Mouse (Mus musculus): ENCODE data around the gene CN725425. TPM values are rescaled to one million over a fixed set of nuclear protein-coding genes. Genes with fewer than 3 reads are reported as not detected.

CN725425 gene
- polyA plus RNA-seq, 1 experiment from 2014 or later: not detected

DNA sequence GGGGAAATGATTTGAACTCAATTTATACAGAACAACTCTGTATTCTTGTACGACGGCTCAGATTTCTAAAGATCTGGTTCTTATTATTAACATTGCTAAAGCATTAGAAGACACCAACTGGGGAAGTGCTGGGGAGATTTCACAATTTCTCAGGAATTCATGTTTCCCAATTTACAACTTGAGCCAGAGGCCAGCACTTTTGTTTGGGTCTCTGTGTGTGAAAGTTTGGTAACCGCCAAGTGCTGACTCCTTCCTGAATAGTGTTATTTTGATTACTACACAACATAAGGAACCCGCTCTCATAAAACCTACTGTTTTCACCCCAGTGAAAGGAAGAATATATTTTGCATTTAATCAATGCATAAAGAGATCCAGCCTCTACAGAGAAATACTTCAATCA is 27.1 kb upstream of the CN725425 start:
- H3K36me3 ChIP-seq (ENCODE audit: control insufficient read depth, insufficient read depth, low read length): no peaks in the 10 kb centered on the region
- WGBS: 61% methylated on average over 4 of the region's 4 CpGs

DNA sequence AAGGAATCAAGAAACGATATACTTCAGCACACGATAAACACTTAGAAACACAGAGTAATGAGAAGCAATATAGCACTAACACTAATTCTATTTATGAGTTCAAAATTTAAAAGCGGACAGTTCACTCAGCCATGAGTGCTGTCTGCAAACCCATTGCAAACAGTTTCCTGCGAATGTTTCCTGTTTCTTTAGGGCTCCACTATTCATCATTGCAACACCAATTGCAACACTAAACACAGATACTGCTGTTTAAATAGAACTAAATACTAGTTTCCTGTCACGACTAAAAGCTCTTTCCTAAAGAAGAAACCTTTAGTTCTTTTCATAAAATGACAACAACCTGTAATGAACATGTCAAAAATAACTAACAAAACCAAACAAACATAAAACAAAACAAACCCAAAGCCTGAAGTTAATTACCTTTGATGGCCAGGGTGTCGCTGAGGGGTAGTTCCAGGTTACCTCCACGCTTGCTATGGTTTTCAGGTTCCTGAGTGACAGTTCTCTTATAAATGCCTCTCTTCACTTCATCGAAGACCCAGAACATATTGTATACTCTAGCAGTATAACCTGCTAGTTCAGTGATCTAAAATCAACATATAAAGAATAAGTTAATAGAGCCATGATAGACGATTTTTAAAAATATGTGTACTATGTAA is 20.5 kb upstream of the CN725425 start:
- Histone ChIP-seq H3K4me3 (ENCODE audit: low read length) (no peak overlapping the region), H3K9ac (ENCODE audit: low read depth, low read length) (no peak overlapping the region), H3K4me2 (ENCODE audit: low read depth, low read length) (no peak overlapping the region), H3K27me3 (replicated peaks; ENCODE audit: control insufficient read depth, insufficient read depth, low read length) (no peaks in the 10 kb centered on the region), H3K9me3 (ENCODE audit: control insufficient read depth, low read length) (no peaks in the 10 kb centered on the region), H3K36me3 (ENCODE audit: control insufficient read depth, insufficient read depth, low read length) (no peaks in the 10 kb centered on the region), H3K4me1 (ENCODE audit: control insufficient read depth, insufficient read depth, low read length) (no peaks in the 10 kb centered on the region), H3K27ac (ENCODE audit: low read length) (no peak overlapping the region)
- WGBS: 59% methylated on average over 9 of the region's 9 CpGs
- ATAC-seq: no peak

More for the DNA sequence above, 27.1 kb upstream of the CN725425 start:
- no peaks in the 10 kb centered on the region for H3K9me3 ChIP-seq (ENCODE audit: control insufficient read depth, low read length)
- no peak overlapping the region for H3K27ac ChIP-seq (ENCODE audit: low read length)
- no peak overlapping the region for H3K4me2 ChIP-seq (ENCODE audit: low read depth, low read length)
- no peaks in the 10 kb centered on the region for H3K27me3 ChIP-seq (replicated peaks; ENCODE audit: control insufficient read depth, insufficient read depth, low read length)
- no peak for ATAC-seq
- no peak overlapping the region for H3K9ac ChIP-seq (ENCODE audit: low read depth, low read length)
- H3K4me1 ChIP-seq (ENCODE audit: control insufficient read depth, insufficient read depth, low read length): no peaks in the 10 kb centered on the region
- no peak overlapping the region for H3K4me3 ChIP-seq (ENCODE audit: low read length)

- no peaks in the 10 kb centered on the region for H3K36me3 ChIP-seq (ENCODE audit: control insufficient read depth, insufficient read depth, low read length)
- H3K4me2 ChIP-seq (ENCODE audit: low read depth, low read length): no peak overlapping the region
- H3K9me3 ChIP-seq (ENCODE audit: control insufficient read depth, low read length): no peaks in the 10 kb centered on the region
- no peak overlapping the region for H3K4me3 ChIP-seq (ENCODE audit: low read length)
- H3K27me3 ChIP-seq (replicated peaks; ENCODE audit: control insufficient read depth, insufficient read depth, low read length): no peaks in the 10 kb centered on the region
- 63% methylated on average over 15 of the region's 15 CpGs for WGBS
- H3K9ac ChIP-seq (ENCODE audit: low read depth, low read length): no peak overlapping the region
- no peaks in the 10 kb centered on the region for H3K4me1 ChIP-seq (ENCODE audit: control insufficient read depth, insufficient read depth, low read length)
- no peak for ATAC-seq
- no peak overlapping the region for H3K27ac ChIP-seq (ENCODE audit: low read length)
Measured at GRCm38 (mm10) chr15:91179911-91180622, 19.2 kb upstream of the CN725425 start.

GRCm38 (mm10) chr15:91186358-91186757 is 12.9 kb upstream of the CN725425 start:
- WGBS: 82% methylated on average over 6 of the region's 6 CpGs
- H3K36me3 ChIP-seq (ENCODE audit: control insufficient read depth, insufficient read depth, low read length): no peaks in the 10 kb centered on the region
- no peak overlapping the region for H3K4me2 ChIP-seq (ENCODE audit: low read depth, low read length)
- no peaks in the 10 kb centered on the region for H3K9me3 ChIP-seq (ENCODE audit: control insufficient read depth, low read length)
- H3K4me3 ChIP-seq (ENCODE audit: low read length): no peak overlapping the region
- no peak overlapping the region for H3K27ac ChIP-seq (ENCODE audit: low read length)
- ATAC-seq: no peak
- H3K9ac ChIP-seq (ENCODE audit: low read depth, low read length): no peak overlapping the region
- H3K27me3 ChIP-seq (replicated peaks; ENCODE audit: control insufficient read depth, insufficient read depth, low read length): no peaks in the 10 kb centered on the region
- H3K4me1 ChIP-seq (ENCODE audit: control insufficient read depth, insufficient read depth, low read length): peaks cover 2% of the 10 kb centered on the region; the same call in 1 of the 2 replicates

- Histone ChIP-seq H3K4me3 (ENCODE audit: low read length) (peak overlapping the region; percentile 48; the same call in 1 of the 2 replicates), H3K9me3 (ENCODE audit: control insufficient read depth, low read length) (no peaks in the 10 kb centered on the region), H3K4me1 (ENCODE audit: control insufficient read depth, insufficient read depth, low read length) (peaks cover 5% of the 10 kb centered on the region), H3K4me2 (ENCODE audit: low read depth, low read length) (0 out of 2 replicates have a peak overlapping the region, but pooled peaks have one; percentile 51), H3K36me3 (ENCODE audit: control insufficient read depth, insufficient read depth, low read length) (no peaks in the 10 kb centered on the region), H3K9ac (ENCODE audit: low read depth, low read length) (no peak overlapping the region), H3K27me3 (replicated peaks; ENCODE audit: control insufficient read depth, insufficient read depth, low read length) (no peaks in the 10 kb centered on the region), H3K27ac (ENCODE audit: low read length) (no peak overlapping the region)
- 44% methylated on average over 4 of the region's 4 CpGs for WGBS
- no peak for ATAC-seq
Measured at GRCm38 (mm10) chr15:91190026-91190425, 9.3 kb upstream of the CN725425 start.

GRCm38 (mm10) chr15:91190519-91191207 is 8.6 kb upstream of the CN725425 start:
- Histone ChIP-seq H3K4me3 (ENCODE audit: low read length) (peak overlapping the region; percentile 48), H3K27ac (ENCODE audit: low read length) (no peak overlapping the region; the same call in 1 of the 2 replicates)
- WGBS: 47% methylated on average over 17 of the region's 17 CpGs

GRCm38 (mm10) chr15:91191412-91192222 is 7.7 kb upstream of the CN725425 start, which contains the start of gene Abcd2:
Gene Abcd2 (minus strand): TSS chr15:91191799.
- peak within 1 kb of the TSS; percentile 31 for H3K9ac ChIP-seq (ENCODE audit: low read depth, low read length)
- WGBS: 1% methylated on average over 22 of the region's 22 CpGs
- peaks cover 5% of the 10 kb centered on the region for H3K4me1 ChIP-seq (ENCODE audit: control insufficient read depth, insufficient read depth, low read length)
- no peaks in the 10 kb centered on the region for H3K36me3 ChIP-seq (ENCODE audit: control insufficient read depth, insufficient read depth, low read length)
- H3K4me2 ChIP-seq (ENCODE audit: low read depth, low read length): peak within 1 kb of the TSS; percentile 51
- no peaks in the 10 kb centered on the region for H3K27me3 ChIP-seq (replicated peaks; ENCODE audit: control insufficient read depth, insufficient read depth, low read length)
- no peaks in the 10 kb centered on the region for H3K9me3 ChIP-seq (ENCODE audit: control insufficient read depth, low read length)
- peak within 1 kb of the TSS; percentile 48 for H3K4me3 ChIP-seq (ENCODE audit: low read length)
- H3K27ac ChIP-seq (ENCODE audit: low read length): peak within 1 kb of the TSS; percentile 75
- ATAC-seq: peak; percentile 96

More at GRCm38 (mm10) chr15:91190519-91191207, 8.6 kb upstream of the CN725425 start:
- H3K4me2 ChIP-seq (ENCODE audit: low read depth, low read length): peak overlapping the region; percentile 51
- ATAC-seq: no peak
- no peaks in the 10 kb centered on the region for H3K36me3 ChIP-seq (ENCODE audit: control insufficient read depth, insufficient read depth, low read length)
- peaks cover 5% of the 10 kb centered on the region for H3K4me1 ChIP-seq (ENCODE audit: control insufficient read depth, insufficient read depth, low read length)
- H3K27me3 ChIP-seq (replicated peaks; ENCODE audit: control insufficient read depth, insufficient read depth, low read length): no peaks in the 10 kb centered on the region
- H3K9me3 ChIP-seq (ENCODE audit: control insufficient read depth, low read length): no peaks in the 10 kb centered on the region
- peak overlapping the region; percentile 31; the same call in 1 of the 2 replicates for H3K9ac ChIP-seq (ENCODE audit: low read depth, low read length)

- no peaks in the 10 kb centered on the region for H3K27me3 ChIP-seq (replicated peaks; ENCODE audit: control insufficient read depth, insufficient read depth, low read length)
- H3K36me3 ChIP-seq (ENCODE audit: control insufficient read depth, insufficient read depth, low read length): no peaks in the 10 kb centered on the region
- H3K9ac ChIP-seq (ENCODE audit: low read depth, low read length): peak overlapping the region; percentile 31
- peak; percentile 57; the same call in 1 of the 2 replicates for ATAC-seq
- WGBS: 14% methylated on average over 7 of the region's 7 CpGs
- H3K9me3 ChIP-seq (ENCODE audit: control insufficient read depth, low read length): no peaks in the 10 kb centered on the region
- H3K4me2 ChIP-seq (ENCODE audit: low read depth, low read length): peak overlapping the region; percentile 51
- H3K27ac ChIP-seq (ENCODE audit: low read length): peak overlapping the region; percentile 75
- H3K4me3 ChIP-seq (ENCODE audit: low read length): peak overlapping the region; percentile 48
- H3K4me1 ChIP-seq (ENCODE audit: control insufficient read depth, insufficient read depth, low read length): peaks cover 5% of the 10 kb centered on the region
Measured at GRCm38 (mm10) chr15:91192223-91192598, 7.1 kb upstream of the CN725425 start.

All from intestine, embryonic 16.5 days (tissue).